Mouse (Mus musculus) myocyte (in vitro differentiated cells): ENCODE measurements around the gene Dlg1.

ENCODE experiments used
- CEBPB ChIP-seq: IDR thresholded peaks from 2 replicates; pipeline ENCODE4 v1.6.1; 2011; ENCODE audit warnings: mild to moderate bottlenecking, moderate library complexity; ENCODE audit not compliant: poor library complexity, insufficient read depth, severe bottlenecking
- E2F4 ChIP-seq: IDR thresholded peaks from one replicate; pipeline ENCODE4 v1.6.1; 2011; ENCODE audit warnings: mild to moderate bottlenecking, control low read depth, moderate library complexity; ENCODE audit not compliant: insufficient read depth
- MAX ChIP-seq: IDR thresholded peaks from one replicate; pipeline ENCODE4 v1.6.1; 2011; ENCODE audit warnings: low read depth, mild to moderate bottlenecking, control low read depth
- MYOD1 ChIP-seq, 3 experiments: IDR thresholded peaks; one replicate each; pipeline ENCODE4 v1.6.1; 2011; ENCODE audit warnings: control low read depth in 2 of 3, low read depth in 2 of 3, mild to moderate bottlenecking in 2 of 3, moderate library complexity in 1 of 3; ENCODE audit not compliant: insufficient read length in 2 of 3, control insufficient read depth in 1 of 3
- POLR2A ChIP-seq: IDR thresholded peaks from one replicate; pipeline ENCODE4 v1.6.1; 2011; ENCODE audit warnings: low read depth, mild to moderate bottlenecking, control low read depth, moderate library complexity; ENCODE audit not compliant: insufficient read length
- POLR2AphosphoS2 ChIP-seq: IDR thresholded peaks from one replicate; pipeline ENCODE4 v1.6.1; 2011; ENCODE audit warnings: low read depth, control low read depth; ENCODE audit not compliant: insufficient read length
- REST ChIP-seq: IDR thresholded peaks from one replicate; pipeline ENCODE4 v1.6.1; 2011; ENCODE audit warnings: mild to moderate bottlenecking, control low read depth, moderate library complexity; ENCODE audit not compliant: insufficient read depth, insufficient read length
- USF1 ChIP-seq: IDR thresholded peaks from one replicate; pipeline ENCODE4 v1.6.1; 2011; ENCODE audit warnings: low read depth, mild to moderate bottlenecking, control low read depth, moderate library complexity

GRCm38 (mm10) chr16:31740271-31740670 is 77.0 kb downstream of the Dlg1 start:
- TF ChIP-seq USF1 (no peak), E2F4 (no peak), POLR2AphosphoS2 (no peak), POLR2A (no peak), CEBPB (no peak), MYOD1 (IDR thresholded peaks at IDR 0.05; ENCODE audit: control insufficient read depth in 1 of 3, insufficient read length in 2 of 3, low read depth in 2 of 3) (no peak), MAX (no peak), REST (no peak)
